Comparison of ENCODE assay signal across 37 mouse cellular contexts in the genomic region with DNA sequence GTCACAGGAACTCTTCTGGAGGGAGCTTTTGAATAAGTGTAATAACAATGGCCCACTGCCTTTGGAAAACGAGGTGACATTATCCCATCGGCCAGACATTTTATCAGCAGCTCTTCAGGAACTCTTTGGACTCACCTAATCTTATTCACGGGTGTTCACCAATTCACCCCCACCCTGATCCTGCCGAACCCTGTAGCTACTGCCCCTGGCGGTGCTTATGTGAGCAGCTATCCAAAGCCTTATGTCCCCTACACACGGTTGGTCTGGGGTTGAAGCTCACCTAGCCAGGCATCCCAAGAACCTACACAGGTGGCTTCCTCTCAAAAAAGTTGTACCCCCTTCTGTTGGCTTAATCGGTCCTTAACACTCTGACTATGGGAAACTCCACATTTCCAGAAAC. TPM values are rescaled to one million over a fixed set of nuclear protein-coding genes. Genes with fewer than 3 reads are reported as not detected.
DNase-seq lines count a peak whose midpoint lies in the region; ATAC-seq and TF ChIP-seq lines count a peak whose summit lies in the region.
"Had no signal": no experiment of that assay in that cellular context is flagged by ENCODE, and none has a peak within 500 bp of the region (broad histone marks: within the 10 kb centered on the region; RNA-seq: fewer than 3 reads in every experiment).

No protein-coding gene starts in this region.

- peak; percentile 38 for TF ChIP-seq CTCF in intestine, postnatal 0 days (IDR thresholded peaks at IDR 0.05; ENCODE audit: low read depth)

- no peaks in the 10 kb centered on the region for H3K4me1 ChIP-seq in intestine, postnatal 0 days (replicated peaks; ENCODE audit: control insufficient read depth, insufficient read depth, low read length)
- no peaks in the 10 kb centered on the region for H3K4me1 ChIP-seq in intestine, embryonic 15.5 days (replicated peaks)
- H3K4me1 ChIP-seq in liver, embryonic 13.5 days (replicated peaks) = peaks cover 7% of the 10 kb centered on the region; the same call in 1 of the 2 replicates
- no peaks in the 10 kb centered on the region for H3K4me1 ChIP-seq in stomach, embryonic 14.5 days (ENCODE audit: control insufficient read depth, insufficient read depth, low read length)
- H3K4me1 ChIP-seq: forebrain, embryonic 15.5 days; heart, embryonic 15.5 days; stomach, embryonic 15.5 days had no signal

- H3K27me3 ChIP-seq in intestine, postnatal 0 days (replicated peaks; ENCODE audit: control insufficient read depth, insufficient read depth, low read length) = no peaks in the 10 kb centered on the region
- H3K27me3 ChIP-seq in intestine, embryonic 15.5 days (replicated peaks) = no peaks in the 10 kb centered on the region
- no peaks in the 10 kb centered on the region; the same call in 1 of the 2 replicates for H3K27me3 ChIP-seq in liver, embryonic 13.5 days
- no peaks in the 10 kb centered on the region for H3K27me3 ChIP-seq in stomach, embryonic 14.5 days (ENCODE audit: control insufficient read depth, insufficient read depth, low read length)
- H3K27me3 ChIP-seq: embryonic facial prominence, embryonic 12.5 days; forebrain, embryonic 15.5 days; heart, embryonic 15.5 days; limb, embryonic 12.5 days; neural tube, embryonic 13.5 days; Patski; stomach, embryonic 15.5 days had no signal

- no peaks in the 10 kb centered on the region for H3K9me3 ChIP-seq in intestine, postnatal 0 days (ENCODE audit: control insufficient read depth)
- no peaks in the 10 kb centered on the region for H3K9me3 ChIP-seq in intestine, embryonic 15.5 days
- no peaks in the 10 kb centered on the region for H3K9me3 ChIP-seq in liver, embryonic 13.5 days (replicated peaks)
- H3K9me3 ChIP-seq in stomach, embryonic 14.5 days (ENCODE audit: control insufficient read depth, low read depth, low read length) = no peaks in the 10 kb centered on the region
- H3K9me3 ChIP-seq: embryonic facial prominence, embryonic 12.5 days; forebrain, embryonic 15.5 days; G1E; heart, embryonic 15.5 days; limb, embryonic 12.5 days; midbrain, embryonic 10.5 days; neural tube, embryonic 13.5 days; stomach, embryonic 15.5 days had no signal

- H3K9ac ChIP-seq in intestine, postnatal 0 days (ENCODE audit: low read depth, low read length) = no peak overlapping the region
- no peak overlapping the region for H3K9ac ChIP-seq in intestine, embryonic 15.5 days
- no peak overlapping the region for H3K9ac ChIP-seq in liver, embryonic 13.5 days
- H3K9ac ChIP-seq in stomach, embryonic 14.5 days (replicated peaks; ENCODE audit: low read depth, low read length) = no peak overlapping the region
- H3K9ac ChIP-seq: embryonic facial prominence, embryonic 12.5 days; forebrain, embryonic 15.5 days; heart, embryonic 15.5 days; hindbrain, embryonic 14.5 days; limb, embryonic 12.5 days; neural tube, embryonic 13.5 days; stomach, embryonic 15.5 days had no signal

- no peak overlapping the region for H3K4me2 ChIP-seq in intestine, postnatal 0 days (replicated peaks; ENCODE audit: low read depth)
- no peak overlapping the region for H3K4me2 ChIP-seq in intestine, embryonic 15.5 days (replicated peaks)
- H3K4me2 ChIP-seq in liver, embryonic 13.5 days = no peak overlapping the region
- no peak overlapping the region for H3K4me2 ChIP-seq in stomach, embryonic 14.5 days (replicated peaks; ENCODE audit: low read depth, low read length)
- H3K4me2 ChIP-seq: embryonic facial prominence, embryonic 12.5 days; forebrain, embryonic 15.5 days; heart, embryonic 15.5 days; hindbrain, embryonic 14.5 days; limb, embryonic 12.5 days; neural tube, embryonic 13.5 days; stomach, embryonic 15.5 days had no signal

- no peaks in the 10 kb centered on the region for H3K36me3 ChIP-seq in intestine, postnatal 0 days (ENCODE audit: control insufficient read depth, insufficient read depth)
- no peaks in the 10 kb centered on the region for H3K36me3 ChIP-seq in intestine, embryonic 15.5 days
- no peaks in the 10 kb centered on the region for H3K36me3 ChIP-seq in liver, embryonic 13.5 days
- H3K36me3 ChIP-seq in stomach, embryonic 14.5 days (ENCODE audit: control insufficient read depth, insufficient read depth, low read length) = no peaks in the 10 kb centered on the region
- H3K36me3 ChIP-seq: embryonic facial prominence, embryonic 12.5 days; forebrain, embryonic 15.5 days; G1E; heart, embryonic 15.5 days; limb, embryonic 12.5 days; midbrain, embryonic 10.5 days; neural tube, embryonic 13.5 days; stomach, embryonic 15.5 days had no signal

- no peak; the same call in 1 of the 2 replicates for ATAC-seq in intestine, postnatal 0 days
- ATAC-seq in intestine, embryonic 15.5 days = no peak
- peak; percentile 55 for ATAC-seq in liver, embryonic 13.5 days (ENCODE audit: low read depth)
- 0 out of 2 replicates have a peak, but pooled peaks have one; percentile 25 for ATAC-seq in stomach, embryonic 14.5 days (ENCODE audit: insufficient number of reproducible peaks, insufficient read depth, low FRiP score, low read depth)
- ATAC-seq: activated CD4-positive, CD25-positive, alpha-beta regulatory T cell, adult 4 months; forebrain, embryonic 15.5 days; inflammation-experienced regulatory T-cells, adult 6 months; midbrain, embryonic 16.5 days; Patski had no signal

- no peak overlapping the region for H3K4me3 ChIP-seq in intestine, postnatal 0 days (ENCODE audit: low read depth, low read length)
- H3K4me3 ChIP-seq in intestine, embryonic 15.5 days (replicated peaks) = no peak overlapping the region
- no peak overlapping the region for H3K4me3 ChIP-seq in liver, embryonic 13.5 days (replicated peaks)
- H3K4me3 ChIP-seq in stomach, embryonic 14.5 days (ENCODE audit: low read depth, low read length) = no peak overlapping the region
- H3K4me3 ChIP-seq: embryonic facial prominence, embryonic 12.5 days; erythroblast, embryonic 14.5 days; forebrain, embryonic 15.5 days; heart, adult 2 months; heart, embryonic 15.5 days; limb, embryonic 12.5 days; midbrain, embryonic 10.5 days; myocyte; neural tube, embryonic 13.5 days; stomach, embryonic 15.5 days had no signal

- no peak overlapping the region for H3K27ac ChIP-seq in intestine, postnatal 0 days (ENCODE audit: low read depth, low read length)
- no peak overlapping the region for H3K27ac ChIP-seq in intestine, embryonic 15.5 days
- no peak overlapping the region for H3K27ac ChIP-seq in liver, embryonic 13.5 days
- H3K27ac ChIP-seq in stomach, embryonic 14.5 days (ENCODE audit: low read length) = no peak overlapping the region
- H3K27ac ChIP-seq: embryonic facial prominence, embryonic 12.5 days; forebrain, embryonic 15.5 days; heart, adult 2 months; heart, embryonic 15.5 days; hindbrain, embryonic 14.5 days; midbrain, embryonic 10.5 days; neural tube, embryonic 13.5 days; stomach, embryonic 15.5 days had no signal

- WGBS in intestine, postnatal 0 days = 54% methylated on average over 7 of the region's 7 CpGs
- 62% methylated on average over 7 of the region's 7 CpGs for WGBS in intestine, embryonic 15.5 days
- WGBS in liver, embryonic 13.5 days (ENCODE audit: insufficient replicate concordance) = 38% methylated on average over 7 of the region's 7 CpGs
- whole genome bisulfite sequencing in stomach, embryonic 14.5 days = 62% methylated on average over 7 of the region's 7 CpGs

- DNase-seq in ZHBTc4 (ENCODE audit: low read depth, low spot score) = peak; percentile 52
- no peak for DNase-seq in liver, embryonic 13.5 days
- no peak for DNase-seq in gastrocnemius, postnatal 25 days
- DNase-seq in thymus, postnatal 0 days (ENCODE audit: low spot score) = no peak
- DNase-seq: adrenal gland, adult 8-10 months; cerebellum, adult 11-12 months; cerebellum, postnatal 25 days; gastrocnemius, postnatal 14 days; heart, adult 2 months; heart, postnatal 4 days; kidney, postnatal 25 days; lung, adult 18-20 months; right cerebral cortex, postnatal 4 days; thymus, adult 18-20 months; thymus, postnatal 4 days had no signal

RNA-seq across cellular contexts. Expression of gene Fgfrl1, which starts 27.6 kb away (rescaled TPM):
- polyA plus RNA-seq in intestine, postnatal 0 days (2015; fragmentation: Nextera tagmentation; extraction: Ambion mirVana) = 14.8 and 14.9 TPM in 2 replicates
- 21.8 and 26.3 TPM in 2 replicates for polyA plus RNA-seq in intestine, embryonic 15.5 days (2015; fragmentation: Nextera tagmentation; extraction: Ambion mirVana)
- polyA plus RNA-seq in liver, embryonic 13.5 days (2015; fragmentation: Nextera tagmentation; extraction: Ambion mirVana) = 7.5 and 8.8 TPM in 2 replicates
- polyA plus RNA-seq in stomach, embryonic 14.5 days (2014; fragmentation: Nextera tagmentation; extraction: Ambion mirVana) = 13.0 and 17.1 TPM in 2 replicates
- total RNA-seq in gastrocnemius, postnatal 25 days (2021) = 10 to 100 TPM; 35.9 to 38.6 TPM
- 4.1 and 5.1 TPM in 2 replicates for polyA plus RNA-seq in thymus, postnatal 0 days (2015; fragmentation: Nextera tagmentation; extraction: Ambion mirVana)
- polyA plus RNA-seq: activated CD4-positive, CD25-positive, alpha-beta regulatory T cell, adult 4 months had no signal

RNA-seq across cellular contexts. Expression of gene Slc26a1, which starts 44.4 kb away (rescaled TPM):
- 1.9 and 2.1 TPM in 2 replicates for polyA plus RNA-seq in intestine, postnatal 0 days (2015; fragmentation: Nextera tagmentation; extraction: Ambion mirVana)
- polyA plus RNA-seq in intestine, embryonic 15.5 days (2015; fragmentation: Nextera tagmentation; extraction: Ambion mirVana) = 3.6 and 4.9 TPM in 2 replicates
- polyA plus RNA-seq in liver, embryonic 13.5 days (2015; fragmentation: Nextera tagmentation; extraction: Ambion mirVana) = 12.0 and 12.7 TPM in 2 replicates
- polyA plus RNA-seq in stomach, embryonic 14.5 days (2014; fragmentation: Nextera tagmentation; extraction: Ambion mirVana) = 1.1 and 1.9 TPM in 2 replicates
- not detected for total RNA-seq in gastrocnemius, postnatal 25 days (2021)
- polyA plus RNA-seq in thymus, postnatal 0 days (2015; fragmentation: Nextera tagmentation; extraction: Ambion mirVana) = 0.14 and 0.20 TPM in 2 replicates
- total RNA-seq: gastrocnemius, postnatal 14 days; heart, adult 2 months had no signal

RNA-seq across cellular contexts. Expression of gene Dgkq, which starts 50.3 kb away (rescaled TPM):
- polyA plus RNA-seq in intestine, postnatal 0 days (2015; fragmentation: Nextera tagmentation; extraction: Ambion mirVana) = 10.3 and 13.6 TPM in 2 replicates
- polyA plus RNA-seq in intestine, embryonic 15.5 days (2015; fragmentation: Nextera tagmentation; extraction: Ambion mirVana) = 11.1 and 11.2 TPM in 2 replicates
- polyA plus RNA-seq in liver, embryonic 13.5 days (2015; fragmentation: Nextera tagmentation; extraction: Ambion mirVana) = 2.9 and 3.6 TPM in 2 replicates
- 9.1 and 11.6 TPM in 2 replicates for polyA plus RNA-seq in stomach, embryonic 14.5 days (2014; fragmentation: Nextera tagmentation; extraction: Ambion mirVana)
- 1 to 10 TPM; 4.7 to 5.0 TPM for total RNA-seq in gastrocnemius, postnatal 25 days (2021)
- 5.0 and 6.6 TPM in 2 replicates for polyA plus RNA-seq in thymus, postnatal 0 days (2015; fragmentation: Nextera tagmentation; extraction: Ambion mirVana)

RNA-seq across cellular contexts. Expression of gene Rnf212, which starts 55.0 kb away (rescaled TPM):
- 0.71 and 1.2 TPM in 2 replicates for polyA plus RNA-seq in intestine, postnatal 0 days (2015; fragmentation: Nextera tagmentation; extraction: Ambion mirVana)
- 0.16 and 0.51 TPM in 2 replicates for polyA plus RNA-seq in intestine, embryonic 15.5 days (2015; fragmentation: Nextera tagmentation; extraction: Ambion mirVana)
- 4.1 and 4.7 TPM in 2 replicates for polyA plus RNA-seq in liver, embryonic 13.5 days (2015; fragmentation: Nextera tagmentation; extraction: Ambion mirVana)
- polyA plus RNA-seq in stomach, embryonic 14.5 days (2014; fragmentation: Nextera tagmentation; extraction: Ambion mirVana) = not detected in 2 replicates
- not detected for total RNA-seq in gastrocnemius, postnatal 25 days (2021)
- not detected in 2 replicates for polyA plus RNA-seq in thymus, postnatal 0 days (2015; fragmentation: Nextera tagmentation; extraction: Ambion mirVana)
- total RNA-seq: adrenal gland, adult 8-10 months; CH12.LX; G1E; gastrocnemius, postnatal 14 days; heart, adult 2 months; heart, postnatal 4 days; layer of hippocampus, adult 8-10 months; left cerebral cortex, postnatal 14 days had no signal
- polyA plus RNA-seq: activated CD4-positive, CD25-positive, alpha-beta regulatory T cell, adult 4 months; forebrain, embryonic 15.5 days; G1E; heart, adult 2 months; heart, embryonic 15.5 days; hindbrain, embryonic 14.5 days; inflammation-experienced regulatory T-cells, adult 6 months; kidney, embryonic 14.5 days; midbrain, embryonic 16.5 days; myocyte; neural tube, embryonic 13.5 days; Patski had no signal

RNA-seq across cellular contexts. Expression of gene Idua, which starts 59.6 kb away (rescaled TPM):
- polyA plus RNA-seq in intestine, postnatal 0 days (2015; fragmentation: Nextera tagmentation; extraction: Ambion mirVana) = 4.8 and 5.8 TPM in 2 replicates
- polyA plus RNA-seq in intestine, embryonic 15.5 days (2015; fragmentation: Nextera tagmentation; extraction: Ambion mirVana) = 12.0 and 12.8 TPM in 2 replicates
- polyA plus RNA-seq in liver, embryonic 13.5 days (2015; fragmentation: Nextera tagmentation; extraction: Ambion mirVana) = 3.4 and 3.8 TPM in 2 replicates
- polyA plus RNA-seq in stomach, embryonic 14.5 days (2014; fragmentation: Nextera tagmentation; extraction: Ambion mirVana) = 13.4 and 18.0 TPM in 2 replicates
- 1 to 10 TPM; 7.8 to 9.4 TPM for total RNA-seq in gastrocnemius, postnatal 25 days (2021)
- 5.4 and 6.2 TPM in 2 replicates for polyA plus RNA-seq in thymus, postnatal 0 days (2015; fragmentation: Nextera tagmentation; extraction: Ambion mirVana)

Comparison
In these comparisons a context has a peak if more than half of its experiments do, and no peak if none do; other contexts are left out.
1. ATAC-seq: peak in liver, embryonic 13.5 days (single experiment) and stomach, embryonic 14.5 days (single experiment); none in intestine, postnatal 0 days (single experiment) and intestine, embryonic 15.5 days (single experiment).